Mouse (Mus musculus) monocyte, adult 2 months (primary cell): Measurements from ENCODE around the gene Hectd4.

Experiments
- DNase-seq, 2 experiments: peaks; one replicate each; pipeline ENCODE4 v3.0.0; 2022; ENCODE audit warnings: low spot score in 2 of 2, low read depth in 1 of 2

The Hectd4 gene

DNA sequence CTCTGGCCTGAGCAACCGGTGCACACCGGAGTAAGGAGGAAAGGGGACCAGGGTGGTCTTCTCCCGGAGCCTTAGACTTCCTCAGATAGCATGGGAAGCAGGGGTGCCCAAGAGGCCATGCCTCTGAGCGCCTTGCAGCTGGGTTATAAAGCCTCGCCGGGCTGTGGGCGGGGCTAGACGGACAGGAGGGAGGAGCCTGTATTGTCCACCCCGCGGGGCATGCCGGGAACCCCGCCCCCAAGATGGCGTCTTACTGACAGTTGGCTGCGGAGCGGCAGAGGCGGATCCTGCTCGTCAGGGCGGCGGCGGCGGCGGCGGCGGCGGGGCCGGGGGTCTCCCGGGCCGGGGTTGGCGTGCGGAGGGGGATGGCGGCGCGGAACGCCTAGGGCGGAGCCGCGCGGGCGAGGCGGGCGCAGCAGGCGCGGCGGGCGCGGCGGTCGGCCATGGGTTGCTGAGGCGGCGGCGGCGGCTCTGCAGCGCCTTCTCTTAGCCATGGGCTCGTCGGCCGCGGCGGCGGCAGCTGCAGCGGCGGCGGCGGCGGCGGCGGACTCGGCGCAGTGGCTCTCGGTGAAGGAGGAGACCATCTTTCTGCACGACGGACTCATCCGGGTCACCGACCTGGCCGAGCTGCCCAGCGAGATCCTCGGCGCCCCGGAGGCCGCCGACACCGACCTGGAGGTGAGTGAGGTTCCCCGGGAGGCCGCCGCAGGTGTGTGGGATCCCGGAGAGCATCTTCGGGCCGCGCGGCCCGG is at the start of gene Hectd4:
Gene Hectd4 (plus strand): TSS at position 240 of the 752 bp plus-strand sequence.
- DNase-seq = peak; percentile 83 to 93

DNA sequence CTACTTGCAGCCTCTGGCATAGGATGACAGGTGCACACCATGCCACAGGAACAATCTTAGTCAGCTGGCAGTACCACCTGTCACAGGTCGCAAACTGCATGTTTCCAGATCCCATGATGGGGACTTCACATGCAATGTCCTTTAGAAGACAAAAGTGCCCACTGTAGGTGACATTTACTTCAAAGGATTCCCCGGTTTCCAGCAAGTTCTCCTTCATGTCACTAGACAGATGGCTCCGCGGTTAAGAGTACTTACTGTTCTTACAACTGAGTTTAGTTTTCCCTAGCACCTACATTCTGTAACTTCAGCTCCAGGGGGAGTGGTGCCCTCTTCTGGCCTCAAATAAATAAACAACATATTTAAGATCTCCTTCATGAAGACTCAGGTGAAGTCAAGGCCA is 47.2 kb upstream of the Hectd4 start:
- DNase-seq = no peak

DNA sequence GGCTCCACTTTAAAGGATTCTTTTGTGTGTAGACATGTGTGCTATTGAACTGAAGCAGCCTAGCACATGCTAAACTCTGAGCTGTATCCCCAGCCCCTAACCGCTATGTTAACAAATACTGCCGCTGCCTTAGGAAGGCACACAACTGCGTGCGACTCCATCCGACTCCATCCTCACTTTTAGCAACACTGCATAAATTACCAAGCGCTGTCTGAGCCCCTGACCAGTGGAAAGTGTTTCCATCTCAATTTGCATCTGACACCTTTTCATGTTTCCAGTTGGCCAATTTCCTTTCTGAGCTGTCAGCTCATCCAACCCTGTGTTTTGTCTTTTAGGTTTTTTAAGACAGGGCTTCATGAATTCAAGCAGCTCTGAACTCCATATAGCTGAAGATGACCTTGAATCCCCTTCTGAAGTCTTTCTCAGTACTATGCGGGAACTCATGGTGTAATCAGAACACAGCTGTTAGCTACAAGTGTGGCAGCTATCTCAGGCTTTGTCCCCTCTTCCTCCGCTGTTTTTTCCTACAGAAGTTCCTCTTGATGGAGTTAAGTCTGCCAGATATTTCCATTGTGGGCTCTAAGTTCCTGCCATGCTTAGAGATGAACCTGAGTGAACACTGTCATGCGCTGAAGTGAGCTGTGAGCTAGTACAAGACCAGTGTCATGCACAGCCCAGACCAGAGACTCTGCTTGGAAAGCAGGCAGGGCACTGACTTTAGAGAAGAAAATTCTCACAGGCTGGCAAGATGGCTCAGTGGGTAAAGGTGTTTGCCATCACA is 40.8 kb upstream of the Hectd4 start:
- no peak for DNase-seq

DNA sequence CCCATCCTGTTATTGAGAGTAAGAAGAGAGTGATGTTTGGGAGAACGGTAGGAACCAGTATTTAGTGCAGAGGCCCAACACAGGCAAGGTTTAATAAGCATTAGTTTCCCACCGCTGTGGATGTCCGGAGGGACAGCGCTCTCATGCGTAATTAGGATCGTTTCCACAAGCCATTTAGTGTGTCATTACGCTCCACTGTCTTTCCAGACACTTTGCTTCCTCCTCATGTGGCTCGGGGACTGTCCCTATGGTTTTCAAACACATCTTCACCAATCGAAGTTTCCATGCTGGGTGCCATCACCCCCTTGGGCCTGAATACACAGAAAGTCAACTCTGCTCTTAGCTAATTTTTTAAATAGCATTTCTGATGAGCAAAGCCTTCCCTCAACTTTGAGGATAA is 36.8 kb upstream of the Hectd4 start:
- DNase-seq = no peak

DNA sequence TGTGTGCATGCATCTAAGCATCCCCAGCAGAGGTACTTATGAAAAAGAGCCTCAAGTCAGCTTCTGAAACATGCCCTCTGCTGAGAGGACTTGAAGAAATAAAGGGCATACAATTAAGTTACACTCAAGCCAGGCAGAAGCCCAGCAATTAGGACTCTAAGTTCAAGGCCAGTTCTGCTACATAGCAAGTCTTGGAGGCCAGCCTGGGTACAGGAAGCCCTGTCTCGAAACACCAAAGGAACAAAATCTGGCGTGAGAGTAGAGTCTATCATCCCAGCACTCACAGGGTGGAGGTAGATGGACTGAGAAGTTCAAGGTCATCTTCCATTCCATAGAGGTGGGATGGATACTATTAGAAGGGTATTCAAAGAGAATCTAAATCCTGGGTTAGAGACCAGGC is 35.6 kb upstream of the Hectd4 start:
- DNase-seq = no peak

DNA sequence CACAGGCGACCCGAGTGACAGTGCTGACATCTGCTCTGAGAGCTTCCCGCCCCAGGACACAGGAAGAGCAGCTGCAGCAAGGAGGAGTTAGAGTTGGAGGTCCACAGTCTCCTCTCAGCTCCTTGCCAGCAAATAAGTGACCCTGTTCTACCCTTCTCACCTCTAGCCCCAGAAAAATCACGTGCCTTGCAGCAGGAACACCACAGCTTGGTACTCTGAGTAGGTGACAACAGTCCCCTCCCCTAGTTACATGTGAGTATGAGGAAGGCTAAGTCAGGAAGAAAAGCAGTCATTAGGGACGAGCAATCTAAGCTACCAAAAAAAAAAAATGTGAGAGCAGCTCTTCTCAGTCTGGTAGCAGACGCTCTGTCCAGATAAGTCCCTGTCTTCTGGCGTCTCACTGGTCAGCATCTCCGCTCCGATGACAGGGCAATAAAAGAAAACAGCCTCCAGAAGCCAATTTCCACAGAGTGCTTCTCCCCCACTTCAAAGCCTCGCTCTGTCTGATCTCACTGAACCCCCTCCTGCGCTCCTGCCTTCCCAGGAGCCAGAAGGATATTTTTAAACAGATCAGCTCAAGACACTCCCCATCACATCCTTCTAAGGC is 35.0 kb upstream of the Hectd4 start:
- DNase-seq = no peak

DNA sequence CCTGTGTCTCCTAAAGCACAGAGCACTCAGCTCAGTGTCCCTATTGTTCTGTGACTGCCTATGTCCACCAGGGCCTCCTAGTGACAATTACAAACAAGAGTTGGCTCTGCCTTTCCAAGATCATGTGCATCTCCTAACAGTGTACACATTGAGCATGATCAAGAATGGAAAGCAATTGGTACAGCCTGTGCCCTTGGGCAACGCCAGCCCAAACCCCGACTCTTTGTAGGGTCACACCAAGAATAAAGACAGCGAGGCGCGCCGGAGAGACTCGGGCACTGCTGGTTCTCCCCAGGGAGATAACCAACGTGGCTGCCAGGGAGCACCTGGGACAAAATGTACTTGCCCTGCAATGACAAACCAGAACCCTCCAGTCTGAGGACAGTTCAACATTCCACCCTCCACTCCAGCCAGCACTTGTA is 32.4 kb upstream of the Hectd4 start:
- no peak for DNase-seq

DNA sequence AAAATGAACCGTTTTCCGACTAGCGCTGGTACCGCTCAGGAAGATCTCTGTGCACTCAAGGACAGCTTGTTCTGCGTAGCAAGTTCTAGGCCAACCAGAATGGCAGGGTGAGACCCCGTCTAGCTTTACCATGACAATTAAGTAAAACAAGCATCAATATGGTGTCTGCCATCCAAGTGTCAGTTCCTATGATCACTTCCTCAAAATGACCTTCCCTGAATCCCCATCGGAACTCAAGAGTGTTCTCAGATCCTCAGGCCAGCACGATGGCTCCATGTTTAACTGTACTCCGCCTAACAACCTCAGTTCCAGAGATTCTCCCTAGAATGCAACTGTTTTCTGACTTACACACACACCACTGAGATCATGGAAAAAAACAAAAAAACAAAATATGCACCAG is 31.8 kb upstream of the Hectd4 start:
- no peak for DNase-seq

DNA sequence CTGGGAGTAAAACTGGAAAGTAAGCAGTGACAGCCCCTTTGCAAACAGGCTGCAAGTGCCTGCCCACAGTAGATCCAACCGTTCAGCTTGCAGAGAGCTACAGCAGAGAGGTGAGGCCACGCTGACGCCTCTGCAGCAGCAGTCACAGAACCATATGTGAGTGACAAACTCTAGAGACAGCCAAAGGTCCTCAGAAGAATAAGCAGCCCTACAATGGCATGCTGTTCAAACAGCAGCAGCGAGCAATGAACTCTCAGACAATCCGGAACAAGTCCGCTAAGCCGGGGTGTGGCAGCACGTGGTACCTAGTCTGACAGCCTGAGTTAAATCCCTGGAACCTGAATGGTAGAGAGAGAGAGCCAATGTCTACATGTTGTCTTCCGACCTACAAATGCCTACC is 30.8 kb upstream of the Hectd4 start:
- DNase-seq = no peak

DNA sequence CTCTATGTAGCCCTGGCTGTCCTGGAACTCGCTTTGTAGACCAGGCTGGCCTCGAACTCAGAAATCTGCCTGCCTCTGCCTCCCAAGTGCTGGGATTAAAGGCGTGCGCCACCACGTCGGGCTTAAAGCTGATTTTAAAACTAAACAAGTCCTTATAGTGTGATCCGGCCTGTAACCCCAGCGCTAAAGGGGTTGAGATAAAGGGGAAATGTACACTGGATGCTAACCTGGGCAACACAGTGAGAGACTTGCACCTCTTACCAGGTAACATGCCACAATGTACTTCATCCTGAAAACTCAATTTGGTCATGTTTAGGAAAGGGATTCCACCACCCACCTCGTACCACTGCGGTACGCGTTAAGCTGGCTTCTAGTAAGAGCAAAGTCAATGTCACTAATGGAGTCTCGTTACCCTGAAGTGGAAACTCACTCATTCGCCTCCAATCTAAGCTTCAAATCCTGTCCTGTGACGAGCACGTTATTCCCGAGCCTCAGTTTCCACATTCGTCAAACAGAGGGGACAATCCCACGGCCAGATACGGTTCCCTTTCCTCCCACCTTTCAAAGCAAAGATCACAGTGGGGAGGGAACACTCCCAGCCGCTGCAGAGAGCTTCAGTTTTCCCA is 29.7 kb upstream of the Hectd4 start:
- no peak for DNase-seq

DNA sequence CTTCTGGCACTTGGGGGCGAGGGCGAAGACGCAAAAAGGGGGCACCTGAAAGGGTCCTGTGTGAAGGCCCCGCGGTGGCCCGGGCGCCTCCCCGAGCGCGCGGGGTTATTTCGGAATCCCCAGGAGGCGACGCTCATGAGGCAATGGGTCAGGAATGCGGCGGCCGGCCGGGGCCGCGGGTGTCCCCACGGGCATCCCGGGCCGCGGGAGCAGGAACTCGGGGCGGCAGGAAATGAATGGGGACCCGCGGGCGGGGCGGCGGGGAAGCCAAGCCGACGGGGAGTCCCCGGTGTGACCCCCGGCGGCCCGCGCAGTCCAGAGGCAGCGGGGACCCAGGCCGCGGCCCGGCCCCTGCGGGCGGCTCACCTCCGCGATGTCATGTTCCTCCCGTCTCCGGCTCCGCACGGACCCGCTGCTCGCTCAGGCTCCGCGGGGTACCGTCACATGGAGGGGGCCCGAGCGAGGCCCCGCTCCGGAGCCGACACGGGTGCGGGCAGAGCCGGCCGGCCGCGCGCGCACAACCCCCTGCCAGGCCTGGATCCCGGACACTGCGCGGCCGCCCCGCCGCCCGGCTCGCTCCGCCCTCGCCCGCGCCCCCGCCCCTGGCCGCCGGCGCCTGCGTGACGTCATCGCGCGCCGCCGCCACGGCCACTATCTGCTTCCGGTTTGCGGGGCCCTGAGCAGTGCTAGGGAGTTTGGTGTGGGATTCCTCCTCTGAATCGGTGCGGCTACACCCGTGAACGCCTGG is 29.0 kb upstream of the Hectd4 start, which contains the start of gene Ptpn11:
Gene Ptpn11 (minus strand): TSS at position 562 of the 748 bp plus-strand sequence.
- peak; percentile 33 to 61 for DNase-seq

DNA sequence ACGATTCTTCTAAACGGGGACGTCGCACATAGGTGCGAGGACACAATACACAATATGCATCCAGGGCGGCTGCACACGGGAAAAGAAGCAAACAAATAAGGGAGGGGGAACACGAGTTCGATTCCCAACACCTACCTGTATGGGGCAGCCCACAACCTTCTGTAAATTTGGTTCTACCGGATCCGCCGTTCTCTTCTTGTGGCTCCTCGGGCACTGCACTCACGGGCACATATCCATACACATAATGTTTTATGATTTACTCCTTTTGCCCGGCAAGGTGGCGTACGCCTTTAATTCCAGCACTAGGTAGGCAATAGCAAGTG is 28.5 kb upstream of the Hectd4 start:
- DNase-seq = no peak

DNA sequence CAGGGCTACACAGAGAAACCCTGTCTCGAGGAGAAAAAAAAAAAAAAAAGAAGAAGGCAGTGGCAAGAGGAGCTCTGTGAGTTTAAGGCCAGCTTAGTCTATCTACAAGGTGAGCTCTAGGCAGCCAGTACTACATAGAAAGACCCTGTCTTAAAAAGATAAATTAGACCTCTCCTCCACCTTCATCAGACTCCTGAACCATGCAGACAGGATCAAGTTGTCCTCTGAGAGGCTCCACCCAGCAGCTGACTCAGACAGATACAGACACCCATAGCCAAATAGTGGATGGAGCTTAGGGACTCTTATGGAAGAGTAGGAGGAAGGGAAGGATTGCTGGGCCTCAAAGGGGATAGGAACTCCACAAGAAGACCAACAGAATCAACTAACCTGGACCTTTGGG is 25.8 kb upstream of the Hectd4 start:
- no peak for DNase-seq

DNA sequence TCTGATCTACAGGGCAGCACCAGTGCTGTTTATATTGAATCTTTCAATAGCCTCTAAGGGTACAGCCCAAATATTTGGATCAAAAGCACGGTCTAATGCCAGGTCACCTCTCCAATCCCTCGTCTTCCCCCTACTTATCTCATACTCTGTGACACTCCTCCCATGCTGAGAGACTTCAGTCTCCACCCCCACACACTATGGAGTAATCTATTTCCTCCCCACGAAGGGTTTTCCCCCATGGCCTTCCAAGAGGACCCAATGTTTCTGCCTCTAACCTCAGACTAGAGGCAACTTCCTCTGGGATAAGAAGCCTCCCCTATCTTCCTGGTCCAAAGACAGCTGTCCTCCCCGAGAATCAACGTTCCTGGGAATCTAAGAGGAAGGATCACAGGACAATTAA is 23.3 kb upstream of the Hectd4 start:
- no peak for DNase-seq

DNA sequence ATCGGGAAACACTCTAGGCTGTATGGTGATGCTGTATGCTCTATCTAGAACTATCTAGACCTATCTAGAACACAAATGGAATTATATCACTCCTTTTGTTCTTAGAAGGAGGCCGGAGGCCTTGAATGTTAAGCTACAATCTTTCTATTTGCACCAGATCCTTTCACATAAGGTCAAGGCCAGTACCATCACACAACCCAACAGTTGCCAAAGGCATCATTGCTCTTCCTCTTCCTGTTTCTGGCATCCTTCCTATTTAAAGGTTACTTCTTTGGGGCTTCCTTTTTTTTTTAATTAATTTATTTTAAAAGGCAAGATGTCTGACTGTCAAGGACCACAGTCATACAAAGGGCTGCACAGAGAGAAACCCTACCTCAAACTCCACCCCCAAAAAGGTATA is 22.7 kb upstream of the Hectd4 start:
- no peak for DNase-seq

DNA sequence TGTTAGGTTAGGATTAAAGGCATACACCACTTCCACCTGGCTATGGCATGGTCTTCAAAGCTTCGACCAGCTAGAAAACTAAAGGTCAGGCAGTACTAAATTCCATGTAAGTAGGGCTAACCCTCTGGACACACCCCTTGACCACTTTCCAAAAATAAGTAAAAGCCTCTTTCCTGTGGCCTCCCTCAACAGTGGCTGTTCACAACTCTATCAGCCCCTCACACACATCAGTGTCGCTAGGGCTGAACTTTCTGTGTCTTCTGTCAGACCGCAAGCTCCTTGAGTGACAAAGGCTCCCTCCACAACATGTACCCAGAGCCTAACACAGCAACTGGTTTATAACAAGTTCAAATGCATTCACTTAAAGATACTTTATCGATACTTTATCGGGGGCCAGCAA is 21.6 kb upstream of the Hectd4 start:
- no peak for DNase-seq

DNA sequence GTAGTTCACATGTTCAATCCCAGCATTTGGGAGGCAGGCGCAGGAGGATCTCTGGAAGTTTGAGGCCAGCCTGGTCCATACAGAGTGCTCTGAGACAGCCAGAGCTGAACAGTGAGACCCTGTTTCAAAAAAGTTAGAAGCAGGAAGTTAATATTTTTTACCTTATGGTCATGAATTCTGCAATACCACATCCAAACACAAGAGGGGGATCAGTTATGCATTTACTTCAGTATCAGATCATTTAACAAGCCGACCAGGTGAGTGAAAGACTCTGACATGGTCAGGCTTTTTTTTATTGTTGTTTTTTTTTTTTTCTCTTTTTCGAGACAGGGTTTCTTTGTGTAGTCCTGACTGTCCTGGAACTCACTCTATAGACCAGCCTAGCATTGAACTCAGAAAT is 18.3 kb upstream of the Hectd4 start:
- no peak for DNase-seq

DNA sequence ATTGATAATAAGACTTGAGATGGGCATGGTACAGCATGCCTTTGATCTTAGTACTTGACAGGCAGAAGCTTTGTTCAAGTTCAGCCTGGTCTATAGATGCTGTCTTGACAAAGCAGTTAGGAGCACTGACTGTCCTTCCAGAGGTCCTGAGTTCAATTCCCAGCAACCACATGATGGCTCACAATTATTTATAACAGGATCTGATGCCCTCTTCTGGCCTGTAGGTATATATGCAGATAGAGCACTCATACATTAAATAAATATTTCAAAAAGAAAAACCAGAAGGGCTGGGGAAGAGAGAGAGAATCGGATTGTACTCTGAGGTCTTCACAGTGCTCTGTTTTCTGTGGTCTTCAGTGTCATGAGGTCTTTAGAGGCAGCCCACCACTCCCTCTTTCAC is 17.6 kb upstream of the Hectd4 start:
- no peak for DNase-seq

DNA sequence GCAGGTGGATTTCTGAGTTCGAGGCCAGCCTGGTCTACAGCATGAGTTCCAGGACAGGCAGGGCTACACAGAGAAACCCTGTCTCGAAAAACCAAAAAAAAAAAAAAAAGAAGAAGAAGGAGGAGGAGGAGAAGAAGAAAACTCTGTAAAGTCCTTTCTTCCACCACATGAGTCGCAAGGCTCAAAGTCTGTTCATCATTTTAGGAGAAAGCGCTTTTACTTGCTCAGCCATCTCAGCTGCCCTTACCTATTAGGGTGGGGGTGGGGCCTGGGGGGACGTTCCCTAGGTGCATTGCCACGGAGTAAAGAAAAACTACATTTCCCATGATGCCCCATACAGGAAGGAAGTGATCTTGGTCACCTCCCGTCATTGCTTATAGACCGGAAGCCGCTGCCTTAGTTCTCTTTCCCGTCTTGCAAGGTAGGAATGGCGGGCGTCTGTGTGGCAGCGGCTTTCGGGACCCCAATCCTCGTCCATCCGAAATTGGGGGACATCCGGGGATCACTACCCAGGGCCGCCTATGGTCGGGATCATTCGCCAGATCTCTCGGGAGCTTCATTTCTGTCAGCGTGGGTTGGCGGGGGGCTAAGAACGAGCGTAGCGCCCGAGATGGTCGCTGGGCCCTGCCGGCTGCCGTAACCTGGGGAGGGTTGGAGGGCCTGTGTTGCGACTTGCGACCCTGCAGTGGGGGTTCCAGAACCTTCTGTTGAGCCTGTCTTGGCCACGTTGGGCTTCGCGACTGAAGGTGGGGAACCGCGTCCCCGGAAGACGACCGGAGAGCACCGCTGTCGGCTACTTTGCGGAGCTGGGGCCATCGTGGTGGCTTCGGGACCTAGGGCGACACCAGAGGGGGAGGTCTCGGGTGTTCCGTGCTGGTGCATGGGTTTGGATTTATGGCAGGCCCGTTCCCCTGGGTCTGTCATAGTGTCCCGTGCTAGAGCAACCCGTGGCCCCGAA is 15.6 kb upstream of the Hectd4 start, which contains the start of gene Rpl6:
Gene Rpl6 (plus strand): TSS at position 350 of the 958 bp plus-strand sequence.
- DNase-seq = peak in 1 of 2 experiments; percentile 63
